Mouse (Mus musculus): ENCODE data around the gene Rsph3b. TPM values are rescaled to one million over a fixed set of nuclear protein-coding genes. Genes with fewer than 3 reads are reported as not detected.
A peak's percentile ranks its signal among the peaks of the same experiment; 100 is the strongest.
"Not testable (repeated sequence)": the region's sequence is repeated elsewhere in the genome, so short reads cannot be mapped to it uniquely, and the experiment has no call there.

Rsph3b gene
- polyA plus RNA-seq (2015; fragmentation: Nextera tagmentation; extraction: Ambion mirVana) = 56.3 and 57.6 TPM in 2 replicates

DNA sequence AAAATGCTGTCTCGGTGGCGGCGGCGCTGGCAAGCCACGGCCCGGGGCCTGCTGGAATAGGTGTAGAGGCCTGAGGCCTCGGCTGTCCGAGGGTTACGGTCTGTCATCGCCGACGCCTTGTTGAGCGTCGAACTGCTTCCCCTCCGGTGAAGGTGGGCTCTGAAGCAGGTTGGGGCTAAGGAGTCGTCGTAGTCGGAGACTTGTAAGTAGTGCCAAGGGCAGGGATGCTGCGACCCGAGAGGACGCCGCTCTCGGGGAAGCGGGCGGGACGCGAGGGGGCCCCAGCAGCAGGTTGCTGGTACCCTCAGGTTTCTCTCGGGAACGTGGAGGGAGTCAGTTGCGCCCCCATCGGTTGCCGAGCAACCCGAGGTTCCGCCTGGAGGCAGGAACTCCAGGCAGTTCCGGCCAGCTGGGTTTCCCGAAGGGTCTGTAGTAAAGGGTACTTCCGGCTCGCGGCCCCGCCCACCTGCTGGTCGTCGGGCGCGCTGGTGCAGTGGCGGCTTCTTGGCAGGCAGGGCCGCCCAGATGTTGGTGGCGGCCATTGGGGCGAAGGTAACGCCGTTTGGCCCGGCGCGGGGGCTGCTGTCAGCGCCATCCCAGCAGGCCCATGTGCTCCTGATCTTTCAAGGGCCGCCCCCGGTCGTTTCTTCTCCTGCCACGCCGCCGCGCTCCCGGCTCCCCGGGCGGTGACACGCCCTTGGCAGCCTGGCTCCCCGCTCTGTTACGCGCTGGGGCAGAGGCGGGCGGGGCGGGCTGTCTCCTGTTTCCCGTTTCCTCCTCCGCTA is at the start of gene Rsph3b:
Rsph3b (minus strand) TSS at position 699 of the 785 bp plus-strand sequence.
- H3K27ac ChIP-seq (replicated peaks) = peak within 1 kb of the TSS; percentile 91
- WGBS = under 1% methylated on average over 66 of the region's 73 CpGs
- H3K36me3 ChIP-seq; H3K9me3 ChIP-seq; H3K27me3 ChIP-seq; H3K4me1 ChIP-seq (replicated peaks): not testable (repeated sequence)
- peak within 1 kb of the TSS; percentile 64 for H3K4me2 ChIP-seq
- peak within 1 kb of the TSS; percentile 61 for H3K4me3 ChIP-seq
- peak; percentile 97 for ATAC-seq (ENCODE audit: low FRiP score, low read depth)
- peak within 1 kb of the TSS; percentile 58 for H3K9ac ChIP-seq

GRCm38 (mm10) chr17:6997778-6998490 is 49.5 kb upstream of the Rsph3b start:
- H3K4me1 ChIP-seq (replicated peaks); H3K27ac ChIP-seq (replicated peaks); H3K4me3 ChIP-seq; H3K27me3 ChIP-seq; ATAC-seq (ENCODE audit: low FRiP score, low read depth); H3K9me3 ChIP-seq; H3K4me2 ChIP-seq; H3K9ac ChIP-seq; H3K36me3 ChIP-seq: not testable (repeated sequence)
- no CpG with 5 or more reads among the region's 7 CpGs for WGBS

GRCm38 (mm10) chr17:6996826-6997225 is 48.3 kb upstream of the Rsph3b start:
- not testable (repeated sequence) for H3K9me3 ChIP-seq; H3K27ac ChIP-seq (replicated peaks); H3K9ac ChIP-seq; H3K4me2 ChIP-seq; H3K36me3 ChIP-seq; H3K4me3 ChIP-seq; H3K4me1 ChIP-seq (replicated peaks); ATAC-seq (ENCODE audit: low FRiP score, low read depth); H3K27me3 ChIP-seq
- 89% methylated on average over 8 of the region's 8 CpGs for WGBS

- H3K9ac ChIP-seq; H3K36me3 ChIP-seq; H3K27ac ChIP-seq (replicated peaks); H3K27me3 ChIP-seq; H3K9me3 ChIP-seq; H3K4me3 ChIP-seq; H3K4me1 ChIP-seq (replicated peaks); H3K4me2 ChIP-seq: not testable (repeated sequence)
- ATAC-seq (ENCODE audit: low FRiP score, low read depth) = peak; percentile 48; the same call in 1 of the 2 replicates
- WGBS = no CpG with 5 or more reads among the region's 6 CpGs
Measured at GRCm38 (mm10) chr17:6995504-6995903, 47.0 kb upstream of the Rsph3b start.

DNA sequence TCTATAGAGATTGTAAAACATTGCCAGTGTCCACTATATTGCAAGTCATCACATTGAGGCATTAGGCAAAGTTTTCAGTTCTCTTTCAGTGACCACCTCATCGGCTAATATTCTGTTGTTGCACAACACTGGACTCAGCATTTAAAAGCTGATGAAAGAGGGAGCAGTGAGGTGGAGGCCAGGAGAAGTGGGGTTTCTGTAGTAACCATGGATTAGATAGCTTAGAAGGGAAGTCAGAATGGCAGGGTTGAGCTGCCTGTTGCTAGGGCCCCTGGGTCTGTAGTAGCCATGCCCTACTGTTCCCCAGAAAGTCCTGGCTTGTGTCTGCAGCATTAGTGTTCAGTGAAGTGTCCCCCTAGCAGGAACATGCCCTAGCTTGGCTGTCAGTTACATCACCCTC is 37.6 kb upstream of the Rsph3b start:
- peak; percentile 23; the same call in 1 of the 2 replicates for ATAC-seq (ENCODE audit: low FRiP score, low read depth)
- not testable (repeated sequence) for H3K4me1 ChIP-seq (replicated peaks); H3K36me3 ChIP-seq; H3K9me3 ChIP-seq; H3K27me3 ChIP-seq; H3K27ac ChIP-seq (replicated peaks); H3K9ac ChIP-seq; H3K4me3 ChIP-seq; H3K4me2 ChIP-seq
- 98% methylated on average over 1 of the region's 1 CpGs for WGBS

GRCm38 (mm10) chr17:6980144-6980543 is 31.7 kb upstream of the Rsph3b start:
- H3K27me3 ChIP-seq = not testable (repeated sequence)

DNA sequence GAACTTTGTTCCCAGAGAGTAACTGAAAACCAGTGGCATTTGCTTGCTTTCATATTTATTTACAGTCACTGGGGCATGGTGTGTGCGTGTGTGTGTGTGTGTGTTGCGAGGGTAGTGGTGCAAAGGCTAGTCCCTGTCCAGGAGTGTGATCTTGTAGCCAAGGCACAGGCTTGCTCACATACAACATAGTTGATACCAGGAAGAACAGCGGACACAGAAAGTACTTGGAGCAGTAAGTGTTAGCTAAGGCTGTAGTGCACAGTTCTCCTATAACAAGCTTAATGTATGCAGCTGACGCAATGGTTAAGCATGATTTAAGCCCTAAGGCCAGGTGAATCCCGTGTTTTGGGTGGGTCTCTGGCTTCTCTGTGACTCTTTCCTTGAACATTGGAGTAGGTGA is 30.9 kb upstream of the Rsph3b start:
- not testable (repeated sequence) for H3K9me3 ChIP-seq; H3K4me1 ChIP-seq (replicated peaks); H3K9ac ChIP-seq; ATAC-seq (ENCODE audit: low FRiP score, low read depth); H3K27ac ChIP-seq (replicated peaks); H3K27me3 ChIP-seq; H3K36me3 ChIP-seq
- H3K4me2 ChIP-seq = peak overlapping the region; percentile 73
- 18% methylated on average over 5 of the region's 5 CpGs for WGBS
- peak overlapping the region; percentile 53 for H3K4me3 ChIP-seq

More at GRCm38 (mm10) chr17:6980144-6980543, 31.7 kb upstream of the Rsph3b start:
- not testable (repeated sequence) for ATAC-seq (ENCODE audit: low FRiP score, low read depth); H3K4me2 ChIP-seq; H3K9ac ChIP-seq; H3K4me3 ChIP-seq; H3K27ac ChIP-seq (replicated peaks); H3K4me1 ChIP-seq (replicated peaks); H3K9me3 ChIP-seq; H3K36me3 ChIP-seq
- WGBS = 88% methylated on average over 5 of the region's 8 CpGs

DNA sequence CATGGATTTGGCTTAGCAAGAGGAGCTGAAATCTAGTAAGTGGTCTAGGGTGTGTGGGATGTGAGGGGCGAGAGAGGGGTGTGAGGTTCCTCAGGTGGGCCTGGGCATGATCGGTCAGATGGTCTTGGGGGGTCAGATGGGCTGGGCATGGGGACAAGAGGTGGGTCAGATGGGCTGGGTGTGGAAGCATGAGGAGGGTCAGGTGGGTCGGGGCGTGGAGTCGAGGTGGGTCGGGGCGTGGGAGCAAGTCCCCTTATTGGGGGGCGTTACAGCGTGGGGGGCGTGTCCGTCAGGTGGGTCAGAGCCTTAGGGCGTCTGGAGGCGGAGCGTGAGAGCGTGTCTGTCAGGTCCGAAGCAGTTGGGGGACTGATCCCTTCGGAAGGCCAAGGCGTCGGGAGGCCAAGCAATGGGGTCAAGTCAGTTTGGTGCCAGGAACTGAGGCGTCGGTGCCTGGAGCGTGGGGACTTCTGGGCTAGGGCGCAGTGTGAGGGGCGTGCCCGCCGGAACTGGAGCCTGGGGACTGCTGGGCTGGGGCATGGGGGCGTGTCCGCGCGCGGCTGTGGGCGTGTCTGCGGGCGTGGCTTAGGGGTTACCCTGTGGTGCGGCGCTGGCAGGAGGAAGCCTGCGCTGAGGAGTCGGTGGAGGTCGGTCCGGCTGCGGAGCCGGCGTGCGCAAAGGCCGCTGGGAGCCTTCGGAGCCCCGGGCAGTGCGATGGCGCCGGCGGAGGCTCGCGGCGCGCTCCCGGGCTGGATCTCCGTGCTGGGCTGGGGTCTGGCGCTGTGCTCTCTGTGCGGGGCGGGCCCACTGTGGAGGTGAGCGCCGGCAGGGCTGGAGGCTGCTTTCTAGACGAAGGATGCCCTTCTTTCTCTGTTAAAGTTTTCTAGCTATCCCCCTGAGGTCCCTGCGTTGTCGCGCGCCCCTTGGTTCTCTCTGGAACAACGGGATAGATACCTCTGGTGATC is 30.1 kb upstream of the Rsph3b start, which contains the start of gene Gm49721:
Gm49721 (plus strand) TSS at position 618 of the 962 bp plus-strand sequence.
- Histone ChIP-seq H3K9ac (peak within 1 kb of the TSS; percentile 67), H3K4me3 (peak within 1 kb of the TSS; percentile 53), H3K4me2 (peak within 1 kb of the TSS; percentile 73)
- H3K9me3 ChIP-seq; H3K27ac ChIP-seq (replicated peaks); H3K4me1 ChIP-seq (replicated peaks); H3K36me3 ChIP-seq; H3K27me3 ChIP-seq: not testable (repeated sequence)
- ATAC-seq (ENCODE audit: low FRiP score, low read depth) = peak; percentile 98
- WGBS = 2% methylated on average over 52 of the region's 68 CpGs

DNA sequence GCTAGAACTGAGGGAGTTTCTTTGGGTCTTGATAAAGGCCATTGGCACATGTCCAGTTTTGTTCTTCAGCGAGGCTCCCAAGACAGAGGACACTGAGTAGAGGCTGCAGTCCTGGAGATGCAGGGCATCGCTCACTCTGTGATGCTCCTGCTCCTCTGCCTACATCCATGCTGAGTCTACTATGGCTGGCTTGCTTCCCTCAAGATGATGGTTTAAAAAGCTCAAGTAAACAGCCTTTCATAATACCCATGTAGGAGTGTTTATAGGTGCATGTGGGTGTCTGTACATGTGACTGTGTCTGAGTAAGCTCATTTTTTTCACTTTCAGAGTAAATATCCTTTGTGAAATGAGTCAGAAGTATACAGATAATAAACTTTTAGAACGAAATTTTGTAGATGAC is 26.5 kb upstream of the Rsph3b start:
- not testable (repeated sequence) for H3K36me3 ChIP-seq; ATAC-seq (ENCODE audit: low FRiP score, low read depth); H3K9me3 ChIP-seq; H3K4me3 ChIP-seq; H3K9ac ChIP-seq; H3K4me2 ChIP-seq; H3K27me3 ChIP-seq; H3K4me1 ChIP-seq (replicated peaks); H3K27ac ChIP-seq (replicated peaks)
- WGBS = 68% methylated on average over 3 of the region's 3 CpGs

- 63% methylated on average over 4 of the region's 4 CpGs for whole genome bisulfite sequencing
- H3K36me3 ChIP-seq; H3K27me3 ChIP-seq; H3K4me3 ChIP-seq; H3K4me2 ChIP-seq; H3K27ac ChIP-seq (replicated peaks); H3K4me1 ChIP-seq (replicated peaks); H3K9me3 ChIP-seq; H3K9ac ChIP-seq; ATAC-seq (ENCODE audit: low FRiP score, low read depth): not testable (repeated sequence)
Measured at GRCm38 (mm10) chr17:6972836-6973396, 24.4 kb upstream of the Rsph3b start.

DNA sequence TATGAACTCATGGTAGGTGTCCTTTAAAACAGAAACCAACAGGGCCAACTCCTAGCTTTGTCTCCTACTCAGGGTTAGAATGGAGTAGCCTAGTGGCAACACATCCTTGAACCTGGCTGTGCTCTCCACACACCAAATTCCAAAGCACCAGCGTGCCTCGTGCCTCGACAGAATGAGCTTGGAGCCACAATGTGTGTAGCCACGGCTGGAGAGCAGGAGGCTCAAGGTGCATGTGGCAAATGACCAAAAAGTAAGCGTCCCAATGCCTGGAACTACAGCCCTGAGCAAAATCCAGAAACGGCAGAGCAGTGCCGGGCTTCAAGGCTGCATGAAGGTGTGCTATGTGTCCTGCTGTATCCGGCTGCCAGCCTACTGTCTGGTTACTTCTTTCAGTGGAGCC is 22.8 kb upstream of the Rsph3b start:
- H3K4me2 ChIP-seq; H3K27ac ChIP-seq (replicated peaks); H3K4me1 ChIP-seq (replicated peaks); H3K9ac ChIP-seq; ATAC-seq (ENCODE audit: low FRiP score, low read depth); H3K36me3 ChIP-seq; H3K27me3 ChIP-seq; H3K4me3 ChIP-seq; H3K9me3 ChIP-seq: not testable (repeated sequence)
- WGBS = 83% methylated on average over 8 of the region's 8 CpGs
